Mouse (Mus musculus) heart, adult 2 months (tissue): ENCODE data around the gene Arhgef18.

Source experiments
- CTCF ChIP-seq: fragments of 200-600 bp; IDR thresholded peaks from 2 replicates; pipeline ENCODE4 v1.8.1; 2022; ENCODE audit warnings: antibody characterized with exemption, mild to moderate bottlenecking, moderate library complexity
- EP300 ChIP-seq: fragments of 200-500 bp; IDR thresholded peaks from 2 replicates; pipeline ENCODE4 v1.6.1; 2011; ENCODE audit warnings: low read depth, low read length, control low read depth; ENCODE audit not compliant: insufficient read depth

GRCm38 (mm10) chr8:3485192-3485591 lies 92.4 kb downstream of the Arhgef18 start:
- TF ChIP-seq CTCF (no peak), EP300 (no peak)
